Mouse (Mus musculus) limb, embryonic 11.5 days (tissue): ENCODE measurements around the gene Hist1h4j. TPM values are rescaled to one million over a fixed set of nuclear protein-coding genes. Genes with fewer than 3 reads are reported as not detected.
"Not testable (repeated sequence)": the region's sequence is repeated elsewhere in the genome, so short reads cannot be mapped to it uniquely, and the experiment has no call there.

ENCODE experiments used
- ATAC-seq: fragments of 200-750 bp; cut with Nextera tagmentation; 2 replicates; pipeline ENCODE4 v1.8.0; 2017; ENCODE audit warnings: low read depth; ENCODE audit not compliant: insufficient number of reproducible peaks, low FRiP score, low TSS enrichment
- DNase-seq: peaks from one replicate; pipeline ENCODE4 v3.0.0-alpha.2; 2015; ENCODE audit warnings: low spot score
- H3K27ac ChIP-seq: fragments of 300-500 bp; sonication (generic); replicated peaks from 2 replicates; pipeline ENCODE4 v1.5.1; 2014; ENCODE audit warnings: low read depth, mild to moderate bottlenecking, low read length
- H3K27me3 ChIP-seq: fragments of 300-500 bp; sonication (generic); 2 replicates; pipeline ENCODE4 v1.6.1; 2014; ENCODE audit warnings: mild to moderate bottlenecking, low read length, mixed read lengths; ENCODE audit not compliant: control insufficient read depth, insufficient read depth
- H3K36me3 ChIP-seq: fragments of 300-500 bp; sonication (generic); 2 replicates; pipeline ENCODE4 v1.6.1; 2014; ENCODE audit warnings: mild to moderate bottlenecking, low read length, moderate library complexity, mixed read lengths; ENCODE audit not compliant: control insufficient read depth, insufficient read depth
- H3K4me1 ChIP-seq: fragments of 300-500 bp; sonication (generic); 2 replicates; pipeline ENCODE4 v1.6.1; 2014; ENCODE audit warnings: low read length, mixed read lengths; ENCODE audit not compliant: control insufficient read depth, insufficient read depth
- H3K4me2 ChIP-seq: fragments of 300-500 bp; sonication (generic); 2 replicates; pipeline ENCODE4 v1.6.1; 2014; ENCODE audit warnings: low read depth, mild to moderate bottlenecking, moderate library complexity; ENCODE audit not compliant: severe bottlenecking
- H3K4me3 ChIP-seq: fragments of 300-500 bp; sonication (generic); 2 replicates; pipeline ENCODE4 v1.5.1; 2014; ENCODE audit warnings: low read depth, low read length
- H3K9ac ChIP-seq: fragments of 300-500 bp; sonication (generic); 2 replicates; pipeline ENCODE4 v1.6.1; 2014; ENCODE audit warnings: mild to moderate bottlenecking, low read length
- H3K9me3 ChIP-seq: fragments of 300-500 bp; sonication (generic); 2 replicates; pipeline ENCODE4 v1.6.1; 2016; ENCODE audit warnings: low read length; ENCODE audit not compliant: control insufficient read depth
- whole genome bisulfite sequencing: fragments of 180-500 bp; shearing (Covaris S2); extraction: QIAGEN DNeasy Blood & Tissue Kit; methylation state at CpG from one replicate; pipeline ENCODE4 v1.1.7; 2014; 5-methylcytosine and 5-hydroxymethylcytosine counted together
- polyA plus RNA-seq: library from polyadenylated mRNA; unstranded; fragments of >200 nt; fragmentation: Nextera tagmentation; extraction: Ambion mirVana; gene quantifications from 2 replicates; pipeline ENCODE4 v1.2.1, GENCODE M21; 2014

Hist1h4j gene
- polyA plus RNA-seq, 1 experiment from 2014 or later: 1.7 TPM

DNA sequence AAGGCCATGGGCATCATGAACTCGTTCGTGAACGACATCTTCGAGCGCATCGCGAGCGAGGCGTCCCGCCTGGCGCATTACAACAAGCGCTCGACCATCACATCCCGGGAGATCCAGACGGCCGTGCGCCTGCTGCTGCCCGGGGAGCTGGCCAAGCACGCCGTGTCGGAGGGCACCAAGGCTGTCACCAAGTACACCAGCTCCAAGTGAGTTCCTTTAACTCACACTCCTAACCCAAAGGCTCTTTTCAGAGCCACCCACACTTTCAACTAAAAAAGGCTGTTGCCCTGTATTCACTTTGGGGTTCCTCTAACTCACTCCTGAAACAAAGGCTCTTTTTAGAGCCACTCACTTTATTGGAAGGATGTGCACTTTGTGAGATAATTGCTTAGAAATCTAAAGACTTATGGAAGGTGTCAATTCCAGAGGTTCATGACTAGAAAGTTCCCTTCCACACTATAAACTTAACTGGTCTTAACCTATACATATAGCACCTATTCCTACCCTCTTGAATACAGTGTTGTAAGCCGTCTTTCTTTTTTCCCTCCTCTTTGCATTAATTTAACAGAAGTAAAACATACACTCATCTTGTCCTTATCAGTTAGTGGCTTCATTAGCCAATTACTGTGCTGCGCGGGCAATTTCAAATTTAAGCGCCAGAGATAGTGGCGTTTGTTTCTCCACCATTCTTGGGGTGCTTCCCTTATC is 19.6 kb downstream of the Hist1h4j start:
- not testable (repeated sequence) for H3K4me1 ChIP-seq, ATAC-seq, H3K9me3 ChIP-seq, H3K36me3 ChIP-seq, H3K27me3 ChIP-seq
- Histone ChIP-seq H3K4me3 (peak overlapping the region; percentile 35), H3K27ac (peak overlapping the region; percentile 83), H3K9ac (peak overlapping the region; percentile 59), H3K4me2 (peak overlapping the region; percentile 52)
- peak; percentile 53 for DNase-seq
- WGBS: under 1% methylated on average over 19 of the region's 26 CpGs

DNA sequence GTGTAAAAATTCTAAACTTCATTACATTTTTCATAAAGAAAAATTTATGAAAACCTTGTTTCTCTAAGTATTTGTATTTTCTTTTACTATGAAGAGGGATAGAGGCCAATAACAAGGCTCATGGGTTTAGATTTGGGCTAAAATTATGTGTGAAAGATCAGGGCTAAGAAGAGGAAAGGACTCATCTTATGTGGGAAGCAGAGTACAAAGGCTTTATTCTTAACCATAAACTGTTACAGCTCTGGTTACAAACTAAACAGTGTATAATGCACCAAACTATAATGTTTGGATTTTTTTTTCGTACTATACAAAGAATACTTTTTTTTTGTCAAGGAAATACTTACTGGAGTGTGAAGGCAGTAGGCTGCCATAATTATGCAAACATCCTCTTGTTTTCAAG is 20.8 kb downstream of the Hist1h4j start:
- H3K9ac ChIP-seq: no peak overlapping the region
- ATAC-seq (no peak), DNase-seq (no peak)
- no peaks in the 10 kb centered on the region for H3K9me3 ChIP-seq
- H3K27me3 ChIP-seq: no peaks in the 10 kb centered on the region
- no peaks in the 10 kb centered on the region; the same call in 1 of the 2 replicates for H3K36me3 ChIP-seq
- no peaks in the 10 kb centered on the region for H3K4me1 ChIP-seq
- H3K27ac ChIP-seq: no peak overlapping the region
- 83% methylated on average over 1 of the region's 1 CpGs for WGBS
- no peak overlapping the region for H3K4me3 ChIP-seq
- H3K4me2 ChIP-seq: no peak overlapping the region

GRCm38 (mm10) chr13:21778814-21779766 is 44.2 kb downstream of the Hist1h4j start:
- peaks cover 5% of the 10 kb centered on the region; the same call in 1 of the 2 replicates for H3K4me1 ChIP-seq
- H3K9ac ChIP-seq: peak overlapping the region; percentile 97
- WGBS: 5% methylated on average over 33 of the region's 33 CpGs
- no peaks in the 10 kb centered on the region for H3K36me3 ChIP-seq
- ATAC-seq: peak; percentile 84
- peak; percentile 86 for DNase-seq
- H3K4me3 ChIP-seq: peak overlapping the region; percentile 73
- H3K27me3 ChIP-seq: no peaks in the 10 kb centered on the region
- H3K9me3 ChIP-seq: no peaks in the 10 kb centered on the region
- peak overlapping the region; percentile 100 for H3K27ac ChIP-seq
- peak overlapping the region; percentile 91 for H3K4me2 ChIP-seq

DNA sequence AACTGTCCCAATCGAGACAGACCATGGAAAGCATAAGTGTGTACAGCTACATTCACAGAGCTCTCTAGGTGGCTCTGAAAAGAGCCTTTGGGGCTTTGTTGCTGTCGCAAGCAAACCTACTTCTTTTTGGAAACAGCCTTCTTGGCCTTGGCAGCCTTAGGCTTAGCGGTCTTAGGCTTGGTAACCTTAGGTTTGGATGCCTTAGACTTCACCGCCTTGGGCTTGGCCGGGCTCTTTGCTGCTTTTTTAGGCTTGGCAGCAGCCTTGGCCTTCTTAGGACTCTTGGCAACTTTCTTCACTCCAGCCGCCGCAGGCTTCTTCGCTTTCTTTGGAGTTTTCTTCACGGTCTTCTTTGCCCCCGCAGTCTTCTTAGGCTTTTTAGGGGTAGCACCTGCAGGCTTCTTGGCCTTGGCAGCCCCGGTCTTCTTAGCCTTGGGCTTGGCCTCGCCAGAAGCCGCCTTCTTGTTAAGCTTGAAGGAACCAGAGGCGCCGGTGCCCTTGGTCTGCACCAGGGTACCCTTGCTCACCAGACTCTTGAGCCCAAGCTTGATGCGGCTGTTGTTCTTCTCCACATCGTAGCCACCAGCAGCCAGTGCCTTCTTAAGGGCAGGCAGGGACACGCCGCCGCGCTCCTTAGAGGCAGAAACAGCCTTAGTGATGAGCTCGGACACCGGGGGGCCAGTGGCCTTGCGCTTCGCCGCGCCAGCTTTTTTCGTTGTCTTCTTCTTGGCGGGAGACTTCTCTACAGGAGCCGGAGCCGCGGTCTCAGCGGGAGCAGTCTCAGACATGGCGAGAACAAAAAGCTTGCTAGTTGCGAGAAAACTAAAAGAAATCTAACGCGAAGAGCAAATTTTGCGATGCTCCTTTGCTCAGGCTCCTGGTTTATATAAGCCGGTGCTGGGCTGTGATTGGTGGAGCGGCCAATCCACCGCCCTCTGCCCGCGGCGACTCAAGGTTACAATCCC is 45.2 kb downstream of the Hist1h4j start, which contains the start of gene Hist1h1b:
Hist1h1b (minus strand) TSS at position 859 of the 965 bp plus-strand sequence.
- Histone ChIP-seq H3K27me3 (no peaks in the 10 kb centered on the region), H3K4me3 (peak within 1 kb of the TSS; percentile 73), H3K9ac (peak within 1 kb of the TSS; percentile 97), H3K27ac (peak within 1 kb of the TSS; percentile 100), H3K36me3 (no peaks in the 10 kb centered on the region), H3K4me1 (peaks cover 8% of the 10 kb centered on the region; the same call in 1 of the 2 replicates), H3K9me3 (no peaks in the 10 kb centered on the region), H3K4me2 (peak within 1 kb of the TSS; percentile 91)
- DNase-seq (peak; percentile 88), ATAC-seq (peak; percentile 65; the same call in 1 of the 2 replicates)
- under 1% methylated on average over 44 of the region's 44 CpGs for WGBS

DNA sequence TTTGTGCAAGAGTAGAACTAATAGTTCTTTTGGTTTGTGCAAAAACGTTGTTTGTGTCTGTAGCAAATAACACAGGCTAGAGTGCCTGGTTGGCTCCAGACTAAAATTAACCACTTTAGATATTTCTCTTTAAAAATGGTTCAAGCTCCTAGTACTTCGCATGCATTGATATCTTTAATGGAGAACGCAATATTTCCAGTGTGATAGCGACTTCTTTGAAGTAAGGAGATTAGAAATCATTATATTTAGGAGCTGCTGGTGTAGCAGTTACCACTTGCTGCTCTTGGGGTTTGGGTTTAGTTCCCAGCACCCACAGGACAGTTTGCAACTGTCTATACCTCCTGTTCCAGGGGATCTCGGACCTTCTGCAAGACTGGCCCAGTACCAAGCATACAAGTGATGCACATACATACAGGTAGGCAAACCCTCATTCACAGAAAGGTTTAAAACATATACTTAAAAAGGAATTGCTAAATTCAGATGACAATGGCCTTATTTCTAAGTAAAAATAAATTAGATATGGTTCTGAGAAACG is 46.2 kb downstream of the Hist1h4j start:
- Histone ChIP-seq H3K27ac (peak overlapping the region; percentile 100), H3K4me3 (no peak overlapping the region), H3K36me3 (no peaks in the 10 kb centered on the region), H3K9ac (peak overlapping the region; percentile 45; the same call in 1 of the 2 replicates), H3K4me1 (peaks cover 8% of the 10 kb centered on the region; the same call in 1 of the 2 replicates), H3K4me2 (peak overlapping the region; percentile 91), H3K27me3 (no peaks in the 10 kb centered on the region), H3K9me3 (no peaks in the 10 kb centered on the region)
- 42% methylated on average over 6 of the region's 6 CpGs for WGBS
- ATAC-seq (no peak), DNase-seq (peak; percentile 41)

- H3K4me2 ChIP-seq: no peak overlapping the region
- ATAC-seq (no peak), DNase-seq (no peak)
- no peak overlapping the region for H3K9ac ChIP-seq
- peaks cover 8% of the 10 kb centered on the region; the same call in 1 of the 2 replicates for H3K4me1 ChIP-seq
- H3K9me3 ChIP-seq: no peaks in the 10 kb centered on the region
- WGBS: 95% methylated on average over 1 of the region's 1 CpGs
- no peaks in the 10 kb centered on the region for H3K27me3 ChIP-seq
- H3K36me3 ChIP-seq: no peaks in the 10 kb centered on the region
- no peak overlapping the region for H3K27ac ChIP-seq
- H3K4me3 ChIP-seq: no peak overlapping the region
Observed at GRCm38 (mm10) chr13:21781639-21782038, 46.8 kb downstream of the Hist1h4j start.

DNA sequence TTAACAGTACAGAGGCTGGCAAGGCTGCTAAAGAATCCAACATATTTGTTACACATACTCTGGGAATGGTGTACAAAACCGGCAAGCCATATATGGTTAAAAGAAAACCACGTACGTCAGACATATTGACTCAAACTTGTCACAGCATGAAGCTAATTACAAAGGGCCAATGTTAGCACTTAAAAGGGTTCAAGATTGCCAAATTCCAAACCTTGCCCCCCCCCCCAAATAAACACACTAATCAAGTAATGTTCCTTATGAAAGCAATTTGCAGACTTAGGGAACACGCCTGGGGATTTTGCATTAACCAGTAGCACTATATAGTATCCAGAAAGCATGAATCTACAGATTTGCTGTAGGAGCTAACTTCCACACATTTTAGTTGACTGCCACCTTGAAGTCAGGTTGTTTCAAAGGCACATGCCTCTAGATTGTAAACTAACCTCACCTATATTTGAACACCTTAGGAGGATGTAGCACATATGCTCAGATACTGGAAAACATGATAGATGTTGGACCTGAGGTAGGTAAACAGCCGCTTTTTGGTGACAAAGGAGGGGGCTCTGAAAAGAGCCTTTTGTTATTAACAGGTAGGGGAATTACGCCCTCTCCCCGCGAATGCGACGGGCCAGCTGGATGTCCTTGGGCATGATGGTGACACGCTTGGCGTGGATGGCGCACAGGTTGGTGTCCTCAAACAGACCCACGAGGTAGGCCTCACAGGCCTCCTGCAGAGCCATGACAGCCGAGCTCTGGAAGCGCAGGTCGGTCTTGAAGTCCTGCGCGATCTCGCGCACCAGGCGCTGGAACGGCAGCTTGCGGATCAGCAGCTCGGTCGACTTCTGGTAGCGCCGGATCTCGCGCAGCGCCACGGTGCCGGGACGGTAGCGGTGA is 47.7 kb downstream of the Hist1h4j start:
- H3K4me3 ChIP-seq: peak overlapping the region; percentile 36
- not testable (repeated sequence) for H3K4me1 ChIP-seq, ATAC-seq, H3K27me3 ChIP-seq, H3K9me3 ChIP-seq, H3K36me3 ChIP-seq
- peak overlapping the region; percentile 61 for H3K9ac ChIP-seq
- WGBS: under 1% methylated on average over 12 of the region's 35 CpGs
- peak overlapping the region; percentile 88 for H3K27ac ChIP-seq
- peak overlapping the region; percentile 56 for H3K4me2 ChIP-seq
- peak; percentile 73 for DNase-seq
